Mouse (Mus musculus) large intestine, adult 2 months (tissue): ENCODE data around the gene Pigm. TPM values are rescaled to one million over a fixed set of nuclear protein-coding genes. Genes with fewer than 3 reads are reported as not detected.

Source experiments
- DNase-seq: peaks from one replicate; pipeline ENCODE4 v3.0.0-alpha.2; 2012; ENCODE audit warnings: low read depth, low spot score
- WGBS: fragments of 180-500 bp; shearing (Covaris S2); methylation state at CpG from one replicate; pipeline ENCODE4 v1.1.7; 2018; 5-methylcytosine and 5-hydroxymethylcytosine counted together
- polyA plus RNA-seq: library from polyadenylated mRNA; depleted of rRNA; stranded (reverse); fragments of >200 nt; gene quantifications from 2 replicates; pipeline ENCODE4 v1.2.3, GENCODE M21; 2012; rRNA removed

The Pigm gene
- 3.4 and 5.4 TPM in 2 replicates for polyA plus RNA-seq

GRCm38 (mm10) chr1:172376198-172376667 lies at the start of gene Pigm:
Pigm (plus strand) TSS chr1:172376546.
- peak; percentile 95 for DNase-seq
- WGBS, result under 1% methylated on average over 39 of the region's 39 CpGs

- DNase-seq, result no peak
- 60% methylated on average over 11 of the region's 11 CpGs for WGBS
These were observed 49.7 kb upstream of the Pigm start for GRCm38 (mm10) chr1:172326684-172327083.

GRCm38 (mm10) chr1:172327206-172328001 lies 48.9 kb upstream of the Pigm start:
- WGBS, result 78% methylated on average over 16 of the region's 16 CpGs
- no peak for DNase-seq

- DNase-seq, result no peak
- 76% methylated on average over 3 of the region's 3 CpGs for WGBS
These were observed 48.3 kb upstream of the Pigm start for GRCm38 (mm10) chr1:172328041-172328440.

GRCm38 (mm10) chr1:172328461-172328860 lies 47.9 kb upstream of the Pigm start:
- WGBS, result 67% methylated on average over 7 of the region's 7 CpGs
- no peak for DNase-seq

GRCm38 (mm10) chr1:172329131-172329530 lies 47.2 kb upstream of the Pigm start, which contains the start of gene Kcnj9:
Kcnj9 (minus strand) TSS chr1:172329318.
- 33% methylated on average over 9 of the region's 9 CpGs for WGBS
- no peak for DNase-seq

- DNase-seq, result no peak
- 68% methylated on average over 6 of the region's 6 CpGs for WGBS
These were observed 46.7 kb upstream of the Pigm start for GRCm38 (mm10) chr1:172329616-172330015.

- no peak for DNase-seq
- 71% methylated on average over 8 of the region's 8 CpGs for WGBS
These were observed 44.9 kb upstream of the Pigm start for GRCm38 (mm10) chr1:172331422-172331947.

GRCm38 (mm10) chr1:172332925-172333324 lies 43.4 kb upstream of the Pigm start:
- 63% methylated on average over 2 of the region's 2 CpGs for WGBS
- DNase-seq, result no peak

GRCm38 (mm10) chr1:172333512-172333911 lies 42.8 kb upstream of the Pigm start:
- no peak for DNase-seq
- WGBS, result 26% methylated on average over 3 of the region's 3 CpGs

GRCm38 (mm10) chr1:172335804-172336203 lies 40.5 kb upstream of the Pigm start:
- 69% methylated on average over 15 of the region's 15 CpGs for WGBS
- no peak for DNase-seq

GRCm38 (mm10) chr1:172337411-172338185 lies 38.7 kb upstream of the Pigm start:
- WGBS, result 46% methylated on average over 2 of the region's 2 CpGs
- DNase-seq, result no peak

GRCm38 (mm10) chr1:172340729-172341321 lies 35.5 kb upstream of the Pigm start, which contains the start of gene Kcnj10:
Kcnj10 (plus strand) TSS chr1:172341210.
- 3% methylated on average over 38 of the region's 38 CpGs for WGBS
- DNase-seq, result no peak

- DNase-seq, result no peak
- WGBS, result 14% methylated on average over 10 of the region's 10 CpGs
These were observed 35.0 kb upstream of the Pigm start for GRCm38 (mm10) chr1:172341386-172341785.

- no peak for DNase-seq
- WGBS, result 87% methylated on average over 3 of the region's 3 CpGs
These were observed 33.6 kb upstream of the Pigm start for GRCm38 (mm10) chr1:172342729-172343128.

- 49% methylated on average over 3 of the region's 3 CpGs for WGBS
- no peak for DNase-seq
These were observed 32.4 kb upstream of the Pigm start for GRCm38 (mm10) chr1:172343914-172344313.

- 29% methylated on average over 7 of the region's 7 CpGs for WGBS
These were observed 31.5 kb upstream of the Pigm start for GRCm38 (mm10) chr1:172344820-172345219.

GRCm38 (mm10) chr1:172346707-172347106 lies 29.6 kb upstream of the Pigm start:
- DNase-seq, result no peak
- WGBS, result 80% methylated on average over 10 of the region's 10 CpGs

More at GRCm38 (mm10) chr1:172344820-172345219, 31.5 kb upstream of the Pigm start:
- DNase-seq, result no peak

GRCm38 (mm10) chr1:172347382-172347781 lies 29.0 kb upstream of the Pigm start:
- WGBS, result 81% methylated on average over 12 of the region's 12 CpGs
- no peak for DNase-seq

GRCm38 (mm10) chr1:172349504-172349903 lies 26.8 kb upstream of the Pigm start:
- no peak for DNase-seq
- 74% methylated on average over 5 of the region's 5 CpGs for WGBS
